Mouse (Mus musculus) cerebellum, adult 8-10 months (tissue): ENCODE measurements around the gene Phgdh.

Experiments
- DNase-seq: peaks from one replicate; pipeline ENCODE4 v3.0.0; 2022

Phgdh gene

DNA sequence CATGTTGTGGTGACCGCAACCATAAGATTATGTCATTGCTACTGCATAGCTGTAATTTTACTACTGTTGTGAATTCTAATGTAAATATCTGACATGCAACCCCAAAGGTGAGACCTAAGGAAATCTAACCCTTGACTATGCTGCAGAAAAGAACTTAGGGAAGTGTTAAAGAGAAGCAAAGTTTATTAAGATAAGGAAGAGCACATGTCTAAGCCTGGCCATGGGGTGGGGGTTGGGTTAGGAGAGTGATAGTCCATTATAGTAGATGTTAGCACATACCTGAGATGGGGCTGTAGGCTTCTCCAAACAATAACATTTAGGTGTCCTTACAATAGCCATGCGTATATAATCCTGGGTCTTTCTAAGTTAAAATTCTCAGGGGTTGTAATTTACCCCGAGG, 3.4 kb upstream of the Phgdh start:
- no peak for DNase-seq

- no peak for DNase-seq
Measured at GRCm38 (mm10) chr3:98340818-98341594, 1.2 kb upstream of the Phgdh start.

GRCm38 (mm10) chr3:98339097-98339705, 589 bp downstream of the Phgdh start:
- peak; percentile 18 for DNase-seq

DNA sequence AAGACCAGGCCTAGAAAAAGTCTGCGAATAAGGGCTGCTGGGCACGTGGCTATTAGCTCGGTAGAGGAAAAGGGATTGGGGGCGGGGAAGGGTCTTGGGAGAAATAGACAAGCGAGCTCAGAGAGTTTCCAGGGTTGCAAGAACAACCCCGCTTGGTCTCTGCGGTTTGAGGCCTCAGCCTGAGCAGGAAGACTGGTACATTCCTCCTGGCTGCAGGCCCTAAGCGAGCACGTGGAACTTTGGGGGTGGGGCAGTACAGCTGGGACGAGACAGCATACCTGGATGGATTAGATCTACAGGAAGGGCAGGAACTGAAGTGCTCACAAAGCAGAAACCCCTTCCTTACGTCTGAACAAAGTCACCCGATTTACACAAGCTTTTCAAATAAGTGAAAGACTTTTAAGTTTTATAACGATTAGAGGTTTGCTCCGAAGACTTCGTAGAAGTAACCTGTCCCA, 1.2 kb downstream of the Phgdh start:
- peak; percentile 14 for DNase-seq

DNA sequence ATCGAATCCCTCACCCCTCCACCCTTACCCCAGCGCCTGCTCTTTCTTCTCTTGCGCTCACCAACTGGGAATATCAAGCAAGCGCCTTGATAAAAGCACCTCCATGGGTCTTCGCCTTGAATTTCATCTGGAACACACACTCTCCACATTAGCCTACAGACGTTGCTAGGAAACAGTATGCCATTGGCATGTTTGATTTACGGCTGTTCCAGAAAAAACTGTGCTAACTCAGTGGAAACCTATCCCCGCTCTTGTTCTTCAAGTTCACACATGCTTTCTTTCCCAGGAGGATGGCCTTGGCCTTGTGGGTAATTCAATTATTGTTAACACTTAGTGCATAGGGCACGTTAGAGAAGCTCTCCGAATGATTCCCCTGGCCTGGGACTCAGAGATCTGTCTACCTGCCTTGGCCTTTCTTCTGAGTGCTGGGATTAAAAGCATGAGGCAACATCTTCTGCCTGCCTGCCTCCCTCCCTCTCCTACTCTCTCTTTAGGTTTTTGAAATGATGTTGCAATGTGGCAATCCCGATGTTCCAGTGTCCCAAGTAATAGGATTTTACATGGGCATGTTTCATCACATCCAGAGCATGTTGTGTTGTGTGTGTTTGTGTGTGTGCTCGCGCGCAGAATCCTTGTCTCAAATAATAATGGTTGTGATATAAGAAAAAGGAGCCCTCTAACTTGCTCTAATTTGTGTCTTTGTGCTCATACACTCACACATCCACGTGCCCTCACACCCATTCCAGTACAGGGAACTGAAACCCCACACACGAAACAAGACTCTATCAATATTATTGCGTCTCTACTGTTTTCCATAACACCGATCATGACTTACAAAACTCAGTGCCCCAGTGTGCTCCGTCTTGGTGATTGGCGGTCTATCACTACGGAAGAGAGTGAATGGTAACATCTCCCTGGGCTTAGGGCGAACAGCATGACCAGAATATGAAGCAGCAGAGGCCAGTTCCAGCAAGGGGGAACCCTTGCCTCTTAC, 2.8 kb downstream of the Phgdh start:
- no peak for DNase-seq

GRCm38 (mm10) chr3:98335886-98336285, 3.9 kb downstream of the Phgdh start:
- no peak for DNase-seq

- DNase-seq = no peak
Measured at GRCm38 (mm10) chr3:98335331-98335730, 4.5 kb downstream of the Phgdh start.

DNA sequence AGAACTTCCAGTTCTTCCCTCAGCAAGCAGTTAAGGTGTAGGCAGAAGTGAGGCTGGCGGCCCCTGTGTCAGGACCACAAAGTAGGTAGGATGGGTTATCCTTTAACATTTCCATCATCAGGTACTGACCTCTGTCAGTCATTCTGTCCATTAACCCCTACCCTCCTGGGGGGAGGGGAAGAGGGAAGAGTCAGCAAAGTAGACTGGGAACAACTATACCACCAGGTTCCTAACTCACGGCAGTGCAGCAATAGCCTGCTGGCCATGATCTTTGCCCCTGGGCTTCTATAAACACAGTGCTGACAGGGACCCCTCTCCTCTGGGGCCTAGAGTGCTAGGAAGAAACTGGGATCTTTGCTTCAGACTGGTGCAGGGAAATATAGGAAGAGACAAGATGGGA, 5.8 kb downstream of the Phgdh start:
- no peak for DNase-seq

DNA sequence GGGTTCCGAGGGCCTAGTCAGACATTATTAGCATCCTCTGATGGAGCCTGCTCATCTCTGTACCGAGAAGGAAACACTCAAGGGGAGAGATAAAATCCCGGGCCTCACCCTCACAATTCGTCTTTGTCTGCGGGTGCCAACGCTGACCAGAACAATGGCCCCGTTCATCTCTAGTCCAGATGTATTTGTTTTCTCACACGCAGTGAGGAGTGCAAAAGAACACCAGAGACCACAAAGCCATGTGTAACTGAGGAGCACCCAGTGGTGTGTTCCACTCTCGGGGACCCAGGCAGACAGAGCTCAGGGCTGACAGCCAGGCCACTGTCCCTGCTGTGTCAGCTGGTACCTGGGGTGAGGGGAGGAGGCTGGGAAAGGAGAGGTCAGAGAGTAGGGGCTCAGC, 15.6 kb downstream of the Phgdh start:
- no peak for DNase-seq

- no peak for DNase-seq
Measured at GRCm38 (mm10) chr3:98322209-98322608, 17.6 kb downstream of the Phgdh start.

DNA sequence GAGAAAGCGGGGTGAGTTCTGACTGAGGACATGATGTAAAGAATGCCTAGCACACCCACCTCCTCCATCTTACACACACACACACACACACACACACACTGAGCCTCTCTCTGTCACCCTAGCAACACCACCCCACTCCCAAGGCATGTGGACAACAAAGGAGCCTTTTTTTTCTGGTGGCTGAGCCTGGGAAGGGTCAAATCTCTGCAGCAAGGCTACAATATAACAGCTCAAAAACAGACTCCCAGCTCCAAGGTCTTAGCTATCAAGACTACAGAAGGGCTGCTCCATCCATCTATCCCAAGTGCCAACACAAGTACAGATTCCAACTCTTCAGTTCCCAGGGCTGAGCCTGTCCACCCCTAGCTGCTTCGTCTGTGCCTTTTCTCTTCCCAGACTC, 20.6 kb downstream of the Phgdh start:
- DNase-seq = no peak

DNA sequence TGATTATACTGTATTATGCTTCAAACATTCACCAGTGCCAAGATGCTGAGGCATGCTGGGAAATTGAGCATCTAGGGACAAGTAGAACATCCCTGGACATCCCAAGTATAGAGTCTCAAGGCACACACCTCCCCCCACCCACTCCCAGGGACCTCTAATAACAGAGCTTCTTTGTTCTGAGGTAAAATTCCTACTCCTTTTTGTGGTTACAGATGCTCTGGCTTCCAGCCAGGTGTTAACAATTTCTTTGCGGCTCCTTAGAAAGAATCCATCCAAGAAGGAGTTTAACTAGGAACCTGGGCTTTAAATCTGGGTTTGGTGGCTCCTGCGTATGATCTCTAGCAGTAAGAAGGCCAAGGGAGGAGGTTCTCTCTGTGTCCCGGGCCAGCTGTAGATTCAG, 22.6 kb downstream of the Phgdh start:
- DNase-seq = no peak

DNA sequence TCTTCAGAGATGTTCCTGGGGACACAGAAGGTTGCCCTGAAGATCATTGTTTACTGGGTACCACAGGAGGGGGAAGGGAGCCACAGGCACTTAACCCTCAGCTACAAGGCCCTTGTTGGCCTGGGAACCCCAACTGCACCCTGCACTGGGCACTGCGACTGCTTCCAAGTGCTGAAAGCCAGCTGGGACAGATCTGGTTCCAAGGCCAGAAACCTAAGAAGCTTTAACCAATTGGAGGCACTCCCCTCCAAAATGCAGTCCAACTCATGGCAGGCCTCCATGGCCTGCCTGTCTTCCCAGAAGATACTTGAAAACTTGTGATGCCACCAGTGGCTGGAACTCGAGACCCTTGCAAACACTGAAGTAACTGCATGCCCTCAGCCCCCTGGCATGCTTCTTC, 24.6 kb downstream of the Phgdh start:
- DNase-seq = no peak

GRCm38 (mm10) chr3:98313294-98314155, 26.3 kb downstream of the Phgdh start:
- DNase-seq = no peak

- peak; percentile 20 for DNase-seq
Measured at GRCm38 (mm10) chr3:98312867-98313266, 26.9 kb downstream of the Phgdh start.

GRCm38 (mm10) chr3:98310456-98310855, 29.3 kb downstream of the Phgdh start:
- no peak for DNase-seq

- DNase-seq = no peak
Measured at GRCm38 (mm10) chr3:98308606-98309005, 31.2 kb downstream of the Phgdh start.

DNA sequence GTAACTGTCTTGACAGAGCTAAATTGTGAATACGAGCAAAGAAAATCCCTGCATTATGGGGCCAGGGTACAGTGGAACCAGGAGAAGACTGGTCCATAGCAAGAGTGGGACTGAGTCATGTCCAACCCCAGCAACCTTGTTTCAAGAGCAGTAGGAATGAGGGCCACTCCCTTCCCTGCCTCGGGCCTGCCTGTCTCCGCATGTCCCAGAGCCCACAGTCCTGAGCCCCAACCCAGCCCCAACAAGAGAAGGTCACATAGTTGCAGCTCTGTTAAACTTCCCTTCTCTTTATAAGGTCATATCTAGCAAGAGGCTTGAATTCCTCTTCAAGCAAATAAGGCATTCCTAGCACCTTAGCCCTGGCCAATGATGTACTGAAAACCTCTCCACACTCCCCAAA, 38.0 kb downstream of the Phgdh start:
- DNase-seq = no peak

GRCm38 (mm10) chr3:98300266-98300665, 39.5 kb downstream of the Phgdh start:
- no peak for DNase-seq

GRCm38 (mm10) chr3:98299391-98300100, 40.2 kb downstream of the Phgdh start:
- DNase-seq = no peak

GRCm38 (mm10) chr3:98295965-98296364, 43.8 kb downstream of the Phgdh start:
- DNase-seq = no peak

DNA sequence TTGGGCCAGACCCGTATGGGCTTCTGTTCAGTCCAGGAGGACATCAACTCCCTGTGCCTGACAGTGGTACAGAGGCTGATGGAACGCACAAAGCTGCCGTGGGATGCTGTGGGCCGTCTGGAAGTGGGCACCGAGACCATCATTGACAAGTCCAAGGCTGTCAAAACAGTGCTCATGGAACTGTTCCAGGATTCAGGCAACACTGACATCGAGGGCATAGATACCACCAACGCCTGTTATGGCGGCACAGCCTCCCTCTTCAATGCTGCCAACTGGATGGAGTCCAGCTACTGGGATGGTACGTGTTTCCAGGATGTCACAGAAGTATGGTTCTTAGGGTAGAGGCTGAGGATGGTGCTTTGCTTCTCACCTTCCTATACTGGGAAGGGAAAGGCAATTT, 48.7 kb downstream of the Phgdh start:
- no peak for DNase-seq
